Mouse (Mus musculus) heart, postnatal 0 days (tissue): ENCODE data around the gene Pou2f1.

ENCODE experiments used
- CTCF ChIP-seq: IDR thresholded peaks from 2 replicates; pipeline ENCODE4 v1.5.1; 2016; ENCODE audit warnings: antibody characterized with exemption, control low read depth, low read depth
- EP300 ChIP-seq: IDR thresholded peaks from 2 replicates; pipeline ENCODE4 v1.6.1; 2016; ENCODE audit warnings: antibody characterized with exemption, low read depth

- TF ChIP-seq CTCF (no peak), EP300 (no peak)
These were observed 59.2 kb downstream of the Pou2f1 start for GRCm38 (mm10) chr1:165943270-165943669.
